Comparison of ENCODE assay signal across 8 mouse cellular contexts in genomic region chr8:125068146-125068905, GRCm38 (mm10). TPM values are rescaled to one million over a fixed set of nuclear protein-coding genes. Genes with fewer than 3 reads are reported as not detected.
DNase-seq lines count a peak whose midpoint lies in the region; ATAC-seq and TF ChIP-seq lines count a peak whose summit lies in the region.
"Had no signal": no experiment of that assay in that cellular context is flagged by ENCODE, and none has a peak within 500 bp of the region (broad histone marks: within the 10 kb centered on the region; RNA-seq: fewer than 3 reads in every experiment).

No protein-coding gene starts in this region.

- peak; percentile 68 for TF ChIP-seq CTCF in layer of hippocampus, adult 2 months (conservative IDR thresholded peaks at IDR 0.05)
- peak; percentile 65 for TF ChIP-seq CTCF in Patski (IDR thresholded peaks at IDR 0.05)

- H3K27me3 ChIP-seq in Patski = peaks cover 13% of the 10 kb centered on the region
- no peaks in the 10 kb centered on the region for H3K27me3 ChIP-seq in midbrain, embryonic 15.5 days (replicated peaks)

- DNase-seq in layer of hippocampus, adult 2 months (ENCODE audit: low spot score in 2 of 2) = no peak
- DNase-seq in layer of hippocampus, adult 9-10 months (ENCODE audit: low spot score) = no peak
- no peak for DNase-seq in Patski (ENCODE audit: low read depth, low spot score)
- DNase-seq in spleen, postnatal 14 days (ENCODE audit: low spot score in 2 of 2) = no peak
- no peak for DNase-seq in Muller cell, postnatal 12 days (ENCODE audit: inconsistent ontology term)
- DNase-seq: right cerebral cortex, adult 18-20 months had no signal

- no peak overlapping the region for H3K9ac ChIP-seq in midbrain, embryonic 15.5 days

- POLR2A ChIA-PET in Patski (lab: Charles Lee) = interaction anchor here (0.6 to 1.8 kb wide), 2 partner anchors 45 to 804 kb away, joined by 3 read pairs; no protein-coding TSS in a partner anchor

- H3K4me1 ChIP-seq in midbrain, embryonic 15.5 days = peaks cover 3% of the 10 kb centered on the region; the same call in 1 of the 2 replicates

- H3K4me3 ChIP-seq in layer of hippocampus, adult 2 months = no peak overlapping the region
- no peak overlapping the region for H3K4me3 ChIP-seq in midbrain, embryonic 15.5 days

- H3K27ac ChIP-seq in layer of hippocampus, adult 2 months = peak overlapping the region; percentile 97
- H3K27ac ChIP-seq in midbrain, embryonic 15.5 days = peak overlapping the region; percentile 49

- no peak for ATAC-seq in Patski
- peak; percentile 31 for ATAC-seq in granulocyte monocyte progenitor cell, adult 5-6 weeks (replicated peaks; ENCODE audit: poor library complexity, severe bottlenecking)
- no peak for ATAC-seq in midbrain, embryonic 15.5 days (replicated peaks)

- no peak overlapping the region for H3K4me2 ChIP-seq in midbrain, embryonic 15.5 days

- H3K9me3 ChIP-seq in midbrain, embryonic 15.5 days = no peaks in the 10 kb centered on the region

- CTCF ChIA-PET in Patski (lab: Charles Lee) = interaction anchor here (0.8 to 2.1 kb wide), 10 partner anchors 9 to 803 kb away, joined by 3 to 6 read pairs (median 4); no protein-coding TSS in a partner anchor

- in situ Hi-C loops in Patski (cut with MboI; ENCODE audit: low pct_unique_long_range_greater_than_20kb) = loop anchor here (5.0 kb wide), 1 partner anchor 804 kb away; no protein-coding TSS in a partner anchor

- no peaks in the 10 kb centered on the region for H3K36me3 ChIP-seq in midbrain, embryonic 15.5 days (replicated peaks)

- 86% methylated on average over 6 of the region's 6 CpGs for WGBS in midbrain, embryonic 15.5 days

RNA-seq across cellular contexts. Expression of gene Disc1, which starts 14.3 kb away (rescaled TPM):
- 1 to 10 TPM; 5.6 to 6.1 TPM for total RNA-seq in layer of hippocampus, adult 2 months (2021)
- 0.06 TPM for polyA plus RNA-seq in Patski (2021)
- 5.1 and 6.1 TPM in 2 replicates for total RNA-seq in granulocyte monocyte progenitor cell, adult 5-6 weeks (2014; fragmentation: Nextera tagmentation)
- 1.1 and 3.0 TPM in 2 replicates for total RNA-seq in granulocyte monocyte progenitor cell, adult 5-6 weeks (2017)
- polyA plus RNA-seq in midbrain, embryonic 15.5 days (2015; fragmentation: Nextera tagmentation; extraction: Ambion mirVana) = 1.6 TPM in 2 replicates

RNA-seq across cellular contexts. Expression of gene Tsnax, which starts 55.5 kb away (rescaled TPM):
- total RNA-seq in layer of hippocampus, adult 2 months (2021) = 100 to 1,000 TPM; 150 to 154 TPM
- polyA plus RNA-seq in Patski (2021) = 87.7 TPM
- 53.0 and 56.1 TPM in 2 replicates for total RNA-seq in granulocyte monocyte progenitor cell, adult 5-6 weeks (2014; fragmentation: Nextera tagmentation)
- 72.8 and 77.1 TPM in 2 replicates for total RNA-seq in granulocyte monocyte progenitor cell, adult 5-6 weeks (2017)
- polyA plus RNA-seq in midbrain, embryonic 15.5 days (2015; fragmentation: Nextera tagmentation; extraction: Ambion mirVana) = 224 and 234 TPM in 2 replicates
